Mouse (Mus musculus) left cerebral cortex, adult 2 months (tissue): ENCODE data around the gene Khsrp. TPM values are rescaled to one million over a fixed set of nuclear protein-coding genes. Genes with fewer than 3 reads are reported as not detected.

ENCODE experiments used
- DNase-seq, 2 experiments: peaks; one replicate each; pipeline ENCODE4 v3.0.0; 2021 to 2022; ENCODE audit warnings: low spot score in 2 of 2, mixed read lengths in 1 of 2; ENCODE audit errors: extremely low spot score in 1 of 2
- H3K27ac ChIP-seq: fragments of 200-600 bp; 2 replicates; pipeline ENCODE4 v1.8.1; 2022
- H3K4me3 ChIP-seq: fragments of 200-600 bp; 2 replicates; pipeline ENCODE4 v1.8.1; 2022
- CTCF ChIP-seq: fragments of 200-600 bp; IDR thresholded peaks from 2 replicates; pipeline ENCODE4 v1.8.1; 2022; ENCODE audit warnings: antibody characterized with exemption, mild to moderate bottlenecking, moderate library complexity
- intact Hi-C: fragments of 180-260 bp; cut with DNase I; formaldehyde crosslinking; loops from one replicate; pipeline ENCODE4 v1.15.1; 2025
- total RNA-seq, 2 experiments: library from RNA; stranded (reverse); gene quantifications; 2 replicates each; pipeline ENCODE4 v1.2.3; 2021

The Khsrp gene
- total RNA-seq, 2 experiments from 2014 or later: 107 to 110 TPM

DNA sequence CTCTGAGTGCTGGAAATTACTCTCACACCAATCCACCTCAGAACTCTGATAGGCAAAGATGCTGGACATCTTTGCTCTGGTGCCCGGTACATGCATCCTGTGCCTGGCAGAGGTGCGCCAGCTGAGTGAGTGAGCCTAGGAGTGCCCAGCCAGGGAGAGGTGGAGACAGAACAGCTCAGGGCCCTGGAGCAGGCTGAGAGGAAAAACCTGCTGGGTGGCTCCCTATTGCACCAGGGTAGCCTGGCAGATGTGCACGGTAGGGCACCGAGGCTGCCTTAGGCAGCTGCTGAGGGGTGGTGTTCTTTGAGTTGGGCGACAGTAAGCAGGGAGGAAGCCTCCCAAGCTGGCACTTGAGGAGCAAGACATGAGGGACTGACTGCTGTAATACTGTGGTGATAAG lies 49.3 kb downstream of the Khsrp start, which contains the start of gene Acer1:
Gene Acer1 (minus strand): TSS at position 114 of the 400 bp plus-strand sequence.
- TF ChIP-seq CTCF: no peak
- intact Hi-C loops: no loop called here
- no peak within 1 kb of the TSS for H3K27ac ChIP-seq
- H3K4me3 ChIP-seq: no peak within 1 kb of the TSS
- no peak for DNase-seq

DNA sequence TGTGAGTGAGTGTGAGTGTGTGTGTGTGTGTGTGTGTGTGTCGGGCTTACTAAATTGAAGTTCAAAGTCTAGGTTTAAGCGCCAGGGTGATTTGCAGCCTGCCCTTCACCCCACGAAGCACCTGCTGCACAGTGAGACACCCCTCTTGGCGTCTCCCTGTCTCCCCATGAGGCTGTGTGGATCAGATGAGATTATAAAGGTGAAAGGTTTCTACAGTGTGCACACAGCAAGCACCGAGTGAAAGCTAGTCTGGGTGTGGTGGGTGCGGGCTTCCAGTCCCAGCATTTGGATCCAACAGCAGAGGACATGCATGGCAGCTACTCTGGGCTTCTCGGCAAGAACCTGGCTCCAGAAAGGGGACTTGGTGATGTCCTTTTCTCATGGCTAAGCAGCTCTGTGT lies 50.3 kb downstream of the Khsrp start:
- DNase-seq: no peak
- intact Hi-C loops: no loop called here
- TF ChIP-seq CTCF: no peak
- no peak overlapping the region for H3K27ac ChIP-seq
- H3K4me3 ChIP-seq: no peak overlapping the region

- intact Hi-C loops: no loop called here
- TF ChIP-seq CTCF: no peak
Observed at GRCm38 (mm10) chr17:56979524-56979923, 51.8 kb downstream of the Khsrp start.

GRCm38 (mm10) chr17:56976531-56977390 lies 54.6 kb downstream of the Khsrp start:
- intact Hi-C loops: no loop called here
- Histone ChIP-seq H3K4me3 (no peak overlapping the region), H3K27ac (no peak overlapping the region)
- no peak for DNase-seq
- TF ChIP-seq CTCF: no peak

More at GRCm38 (mm10) chr17:56979524-56979923, 51.8 kb downstream of the Khsrp start:
- no peak overlapping the region for H3K27ac ChIP-seq
- no peak for DNase-seq
- H3K4me3 ChIP-seq: no peak overlapping the region

GRCm38 (mm10) chr17:56975391-56975790 lies 55.9 kb downstream of the Khsrp start:
- H3K4me3 ChIP-seq: no peak overlapping the region
- intact Hi-C loops: no loop called here
- TF ChIP-seq CTCF: no peak
- no peak for DNase-seq
- no peak overlapping the region for H3K27ac ChIP-seq

DNA sequence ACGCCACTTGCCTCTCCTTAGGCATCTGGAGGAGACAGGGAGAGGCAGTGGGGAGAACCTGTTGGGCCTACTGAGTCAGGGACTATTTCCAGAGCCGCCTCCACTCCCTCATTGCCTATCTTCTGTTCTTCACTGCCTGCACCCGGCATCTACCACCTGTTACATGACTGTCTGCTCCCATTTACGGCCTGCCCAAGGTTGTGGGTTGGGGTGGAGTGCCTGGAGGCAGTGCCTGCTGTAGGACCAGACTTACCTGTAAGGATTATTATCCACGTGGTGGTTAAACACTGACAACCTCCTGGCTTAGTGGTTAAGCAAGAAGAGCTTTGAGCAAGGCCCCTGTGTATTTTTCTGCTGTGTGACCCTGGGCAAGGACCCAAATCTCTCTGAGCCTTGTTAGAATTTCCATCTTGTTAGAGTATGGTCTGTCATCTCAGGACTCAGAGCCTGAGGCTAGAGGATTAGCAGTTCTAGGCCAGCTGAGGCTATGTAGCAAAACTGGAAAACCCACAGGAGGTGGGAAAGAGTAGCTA lies 56.5 kb downstream of the Khsrp start:
- H3K27ac ChIP-seq: no peak overlapping the region
- no peak for TF ChIP-seq CTCF
- intact Hi-C loops: no loop called here
- no peak overlapping the region for H3K4me3 ChIP-seq
- no peak for DNase-seq

- DNase-seq: no peak
- TF ChIP-seq CTCF: no peak
- no peak overlapping the region for H3K27ac ChIP-seq
- intact Hi-C loops: no loop called here
- H3K4me3 ChIP-seq: no peak overlapping the region
Observed at GRCm38 (mm10) chr17:56973956-56974707, 57.2 kb downstream of the Khsrp start.

Other genes starting within 250 kb of the Khsrp start
- gene Rfx2, start 200.5 kb downstream of the Khsrp start, total RNA-seq: 1 to 10 TPM; 2.2 to 3.5 TPM
- not detected for gene Acsbg2, start 157.1 kb downstream of the Khsrp start, total RNA-seq
- gene 1700061G19Rik, start 156.0 kb downstream of the Khsrp start, total RNA-seq: not detected
- 10 to 100 TPM; 80.8 to 87.6 TPM for gene Mllt1, start 96.1 kb downstream of the Khsrp start, total RNA-seq
- not detected for gene Acer1, start 49.4 kb downstream of the Khsrp start, total RNA-seq
- 10 to 100 TPM; 62.4 to 64.7 TPM for gene Clpp, start 41.2 kb downstream of the Khsrp start, total RNA-seq
- gene Alkbh7, start 34.2 kb downstream of the Khsrp start, total RNA-seq: 10 to 100 TPM; 22.8 to 26.9 TPM
- not detected for gene Pspn, start 31.5 kb downstream of the Khsrp start, total RNA-seq
- gene Gtf2f1, start 20.2 kb downstream of the Khsrp start, total RNA-seq: 10 to 100 TPM; 61.0 to 61.2 TPM
- under 1 TPM in 1 of 2 experiments, not detected in 1; 0.49 TPM for gene Gm17949, start 20.1 kb downstream of the Khsrp start, total RNA-seq
- not detected for gene Slc25a41, start 10.1 kb upstream of the Khsrp start, total RNA-seq
- gene Crb3, start 27.6 kb upstream of the Khsrp start, total RNA-seq: under 1 TPM in 1 of 2 experiments, not detected in 1; 0.77 TPM
- gene Slc25a23, start 28.3 kb upstream of the Khsrp start, total RNA-seq: 100 to 1,000 TPM; 322 to 366 TPM
- 1 to 10 TPM; 1.0 to 1.5 TPM for gene Dennd1c, start 47.0 kb upstream of the Khsrp start, total RNA-seq
- gene Tubb4a, start 56.3 kb upstream of the Khsrp start, total RNA-seq: 100 to 1,000 TPM; 584 to 587 TPM
- under 1 TPM; 0.27 to 0.44 TPM for gene Tnfsf9, start 73.8 kb upstream of the Khsrp start, total RNA-seq
- gene Cd70, start 118.3 kb upstream of the Khsrp start, total RNA-seq: under 1 TPM in 1 of 2 experiments, not detected in 1; 0.58 TPM
- gene Tnfsf14, start 162.7 kb upstream of the Khsrp start, total RNA-seq: not detected
- gene C3, start 196.6 kb upstream of the Khsrp start, total RNA-seq: under 1 TPM; 0.29 to 0.42 TPM
- gene Gpr108, start 216.9 kb upstream of the Khsrp start, total RNA-seq: 10 to 100 TPM; 24.4 to 24.7 TPM
- gene Trip10, start 217.9 kb upstream of the Khsrp start, total RNA-seq: 10 to 100 TPM in 1 of 2 experiments, 1 to 10 TPM in 1; 9.9 to 10.5 TPM
- gene Vav1, start 247.6 kb upstream of the Khsrp start, total RNA-seq: 1 to 10 TPM; 3.1 to 3.5 TPM